Mouse (Mus musculus): ENCODE data around the gene Luc7l.

DNA sequence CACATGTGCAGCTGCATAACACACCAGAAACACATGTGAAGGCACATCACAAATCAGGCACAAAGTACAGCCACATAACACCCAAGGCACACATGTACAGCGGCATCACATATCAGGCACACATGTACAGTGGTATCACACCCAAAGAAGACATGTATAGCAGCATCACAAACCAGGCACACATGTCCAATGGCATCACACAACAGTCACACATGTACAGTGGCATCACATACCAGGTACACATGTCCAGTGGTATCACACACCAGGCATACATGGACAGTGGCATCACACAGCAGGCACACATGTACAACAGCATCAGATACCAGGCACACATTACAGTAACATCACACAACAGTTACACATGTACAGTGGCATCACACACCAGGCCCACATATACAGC lies 65.7 kb downstream of the Luc7l start:
- TF ChIP-seq CTCF (IDR thresholded peaks at IDR 0.05; ENCODE audit: extremely low read depth, insufficient read depth, insufficient read length, insufficient replicate concordance) (no peak), POLR2A (IDR thresholded peaks at IDR 0.05; ENCODE audit: low read depth, low read length) (no peak)

Measured in spleen, adult 2 months (tissue).